Mouse (Mus musculus) liver, embryonic 14.5 days (tissue): ENCODE measurements at regions not wholly inside any gene's neighbourhood (a gene's known extent, or its start where the extent isn't known, plus 50 kb on each side); places are given as distances from the start of the nearest gene placed in this dataset.

Source experiments
- ATAC-seq: fragments of 200-750 bp; cut with Nextera tagmentation; 2 replicates; pipeline ENCODE4 v1.8.0; 2017; ENCODE audit warnings: moderate number of reproducible peaks, mild to moderate bottlenecking, moderate library complexity; ENCODE audit not compliant: insufficient read depth
- DNase-seq, 3 experiments: peaks; one replicate each; pipeline ENCODE4 v3.0.0-alpha.2; 2012 to 2013; ENCODE audit warnings: low read depth in 3 of 3, low spot score in 3 of 3
- H3K27ac ChIP-seq: fragments of 300-500 bp; sonication (generic); 2 replicates; pipeline ENCODE4 v1.5.1; 2014; ENCODE audit warnings: moderate library complexity, mild to moderate bottlenecking, control low read depth, inconsistent platforms
- H3K27me3 ChIP-seq: fragments of 300-500 bp; sonication (generic); 2 replicates; pipeline ENCODE4 v1.6.1; 2014; ENCODE audit warnings: mild to moderate bottlenecking, low read length, moderate library complexity; ENCODE audit not compliant: control insufficient read depth, insufficient read depth
- H3K36me3 ChIP-seq: fragments of 300-500 bp; sonication (generic); replicated peaks from 2 replicates; pipeline ENCODE4 v1.6.1; 2014; ENCODE audit warnings: low read depth; ENCODE audit not compliant: control insufficient read depth, insufficient read depth
- H3K4me1 ChIP-seq, 2 experiments: fragments of 200-500 bp in 1 of 2; fragments of 300-500 bp in 1 of 2; sonication (generic) in 1 of 2; replicated peaks; 2 replicates each; pipeline ENCODE4 v1.6.1; 2012 to 2014; ENCODE audit warnings: antibody characterized with exemption in 1 of 2, inconsistent platforms in 1 of 2, low read length in 1 of 2; ENCODE audit not compliant: control insufficient read depth in 2 of 2, insufficient read depth in 2 of 2
- H3K4me2 ChIP-seq: fragments of 300-500 bp; sonication (generic); 2 replicates; pipeline ENCODE4 v1.6.1; 2014; ENCODE audit warnings: low read depth, mild to moderate bottlenecking, control low read depth, moderate library complexity
- H3K4me3 ChIP-seq, 2 experiments: fragments of 200-500 bp in 1 of 2; fragments of 300-500 bp in 1 of 2; sonication (generic) in 1 of 2; 2 replicates each; pipeline ENCODE4 v1.5.1; 2012 to 2014; ENCODE audit warnings: low read depth in 2 of 2, low read length in 2 of 2, mild to moderate bottlenecking in 2 of 2, control low read depth in 1 of 2, inconsistent platforms in 1 of 2, moderate library complexity in 1 of 2; ENCODE audit not compliant: insufficient read depth in 1 of 2
- H3K9ac ChIP-seq: fragments of 300-500 bp; sonication (generic); replicated peaks from 2 replicates; pipeline ENCODE4 v1.6.1; 2014; ENCODE audit warnings: mild to moderate bottlenecking, control low read depth, moderate library complexity
- H3K9me3 ChIP-seq: fragments of 300-500 bp; sonication (generic); 2 replicates; pipeline ENCODE4 v1.6.1; 2016; ENCODE audit warnings: low read length, mixed read lengths; ENCODE audit not compliant: control insufficient read depth
- CTCF ChIP-seq: IDR thresholded peaks from 2 replicates; pipeline ENCODE4 v1.5.1; 2016; ENCODE audit warnings: antibody characterized with exemption, low read depth, control low read depth
- EP300 ChIP-seq: IDR thresholded peaks from 2 replicates; pipeline ENCODE4 v1.6.1; 2016; ENCODE audit warnings: antibody characterized with exemption, low read depth
- WGBS: fragments of 180-500 bp; shearing (Covaris S2); extraction: QIAGEN DNeasy Blood & Tissue Kit; methylation state at CpG from one replicate; pipeline ENCODE4 v1.1.7; 2014; ENCODE audit not compliant: insufficient replicate concordance; 5-methylcytosine and 5-hydroxymethylcytosine counted together

- ATAC-seq (no peak), DNase-seq (no peak)
- H3K4me2 ChIP-seq: no peak overlapping the region
- no peak overlapping the region for H3K4me3 ChIP-seq
- no peaks in the 10 kb centered on the region for H3K36me3 ChIP-seq
- WGBS: 52% methylated on average over 5 of the region's 5 CpGs
- H3K27ac ChIP-seq: no peak overlapping the region
- no peaks in the 10 kb centered on the region for H3K9me3 ChIP-seq
- TF ChIP-seq EP300 (no peak), CTCF (no peak)
- no peaks in the 10 kb centered on the region for H3K4me1 ChIP-seq
- H3K27me3 ChIP-seq: no peaks in the 10 kb centered on the region
- H3K9ac ChIP-seq: no peak overlapping the region
Observed at GRCm38 (mm10) chr9:113149084-113149483, 559.0 kb downstream of the Pdcd6ip start.

DNA sequence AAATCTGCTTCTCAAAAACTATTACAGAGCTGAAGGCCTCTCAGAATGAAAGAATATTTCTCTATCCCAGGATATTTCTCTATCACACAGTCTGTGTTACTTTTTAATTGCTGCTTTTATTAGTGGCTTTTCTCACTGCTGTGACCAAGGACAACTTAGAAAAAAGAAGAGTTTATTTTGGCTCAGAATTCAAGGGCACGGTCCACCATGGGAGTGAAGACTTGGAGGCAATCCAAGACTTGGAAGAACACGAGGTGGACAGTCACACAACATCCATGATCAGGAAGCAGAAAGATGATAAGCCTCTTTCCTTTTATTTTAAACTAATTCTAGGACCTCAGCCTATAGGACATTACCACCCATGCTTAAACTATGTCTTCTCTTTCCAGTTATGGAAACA is 561.5 kb downstream of the Pdcd6ip start:
- H3K4me3 ChIP-seq: no peak overlapping the region
- H3K27ac ChIP-seq: no peak overlapping the region
- TF ChIP-seq CTCF: no peak
- no peak for TF ChIP-seq EP300
- H3K4me2 ChIP-seq: no peak overlapping the region
- H3K4me1 ChIP-seq: no peaks in the 10 kb centered on the region
- DNase-seq (no peak), ATAC-seq (no peak)
- no peaks in the 10 kb centered on the region for H3K27me3 ChIP-seq
- H3K9me3 ChIP-seq: no peaks in the 10 kb centered on the region
- H3K9ac ChIP-seq: no peak overlapping the region
- H3K36me3 ChIP-seq: no peaks in the 10 kb centered on the region
- 54% methylated on average over 2 of the region's 2 CpGs for WGBS

DNA sequence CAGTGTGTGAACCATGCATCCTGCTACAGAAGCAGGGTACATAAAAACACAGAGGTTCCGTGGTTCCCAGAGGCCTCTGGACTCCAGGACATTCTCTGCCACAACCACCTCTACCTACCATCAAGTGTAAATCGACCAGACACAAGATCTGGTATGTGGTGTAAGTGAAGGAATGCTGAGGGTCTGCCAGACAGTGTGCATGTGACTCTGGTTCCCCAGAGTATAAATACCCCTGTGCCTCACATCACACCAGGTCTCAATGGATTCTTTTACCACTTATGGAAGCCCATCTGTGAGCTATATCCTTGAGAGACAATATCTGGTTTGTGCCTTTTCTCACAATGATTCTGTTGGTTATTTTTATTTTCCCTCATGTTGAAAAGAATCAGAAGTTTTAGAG is 563.0 kb downstream of the Pdcd6ip start:
- no peak for TF ChIP-seq EP300
- TF ChIP-seq CTCF: no peak
- H3K27me3 ChIP-seq: no peaks in the 10 kb centered on the region
- DNase-seq (no peak), ATAC-seq (no peak)
- WGBS: 51% methylated on average over 2 of the region's 2 CpGs
- no peaks in the 10 kb centered on the region for H3K36me3 ChIP-seq
- no peaks in the 10 kb centered on the region for H3K9me3 ChIP-seq
- H3K27ac ChIP-seq: no peak overlapping the region
- no peak overlapping the region for H3K4me3 ChIP-seq
- no peaks in the 10 kb centered on the region for H3K4me1 ChIP-seq
- H3K4me2 ChIP-seq: no peak overlapping the region
- H3K9ac ChIP-seq: no peak overlapping the region

DNA sequence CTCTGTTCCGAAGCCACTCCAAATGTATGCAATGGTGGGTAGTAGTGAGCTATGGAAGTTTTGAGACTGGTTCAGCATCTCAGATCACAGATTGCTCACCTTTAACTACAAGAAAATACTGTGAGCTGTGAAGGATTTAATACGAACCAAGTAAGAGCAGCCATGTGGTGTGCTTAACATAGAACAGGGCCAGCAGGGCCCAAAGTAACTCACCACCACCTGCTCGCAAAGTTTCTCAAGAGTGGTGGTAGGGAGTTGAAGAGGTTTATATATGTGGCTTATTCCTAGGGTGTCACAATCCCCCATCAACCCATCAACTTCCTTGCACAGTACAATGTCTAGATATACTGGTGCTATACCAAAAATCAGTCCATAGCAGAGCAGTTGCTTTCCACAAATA is 573.4 kb downstream of the Pdcd6ip start:
- no peak overlapping the region for H3K4me3 ChIP-seq
- ATAC-seq: no peak
- H3K4me1 ChIP-seq: no peaks in the 10 kb centered on the region
- no peak for DNase-seq
- no peak overlapping the region for H3K4me2 ChIP-seq
- H3K36me3 ChIP-seq: no peaks in the 10 kb centered on the region
- H3K27me3 ChIP-seq: no peaks in the 10 kb centered on the region
- H3K9me3 ChIP-seq: no peaks in the 10 kb centered on the region
- H3K27ac ChIP-seq: no peak overlapping the region
- H3K9ac ChIP-seq: no peak overlapping the region
- TF ChIP-seq EP300 (no peak), CTCF (no peak)
- WGBS: 64% methylated on average over 3 of the region's 3 CpGs

GRCm38 (mm10) chr9:113123004-113123692 is 584.9 kb downstream of the Pdcd6ip start:
- H3K9ac ChIP-seq: no peak overlapping the region
- ATAC-seq (no peak), DNase-seq (no peak)
- H3K36me3 ChIP-seq: no peaks in the 10 kb centered on the region
- H3K27me3 ChIP-seq: no peaks in the 10 kb centered on the region
- H3K27ac ChIP-seq: no peak overlapping the region
- 66% methylated on average over 7 of the region's 7 CpGs for WGBS
- TF ChIP-seq CTCF: no peak
- TF ChIP-seq EP300: no peak
- no peak overlapping the region for H3K4me3 ChIP-seq
- no peak overlapping the region for H3K4me2 ChIP-seq
- H3K4me1 ChIP-seq: peaks cover 0 to 2% of the 10 kb centered on the region in 2 experiments; a peak in 2 of 4 replicates
- no peaks in the 10 kb centered on the region for H3K9me3 ChIP-seq
